Mouse (Mus musculus): ENCODE results near the gene Nhsl1.

GRCm38 (mm10) chr10:18334734-18335133, 15.9 kb downstream of the Nhsl1 start:
- no peak for TF ChIP-seq POLR2A (IDR thresholded peaks at IDR 0.05; ENCODE audit: low read depth, low read length)
- no peak for TF ChIP-seq CTCF (IDR thresholded peaks at IDR 0.05; ENCODE audit: extremely low read depth, insufficient read length, insufficient replicate concordance, low read depth, low read length)
